8 mouse cellular contexts compared by ENCODE assay signal in genomic region chr3:51224363-51225225, GRCm38 (mm10). TPM values are rescaled to one million over a fixed set of nuclear protein-coding genes. Genes with fewer than 3 reads are reported as not detected.
A peak's percentile ranks its signal among the peaks of the same experiment; 100 is the strongest.
DNase-seq lines count a peak whose midpoint lies in the region; ATAC-seq and TF ChIP-seq lines count a peak whose summit lies in the region.

Noct (plus strand) TSS chr3:51224447.

- no peaks in the 10 kb centered on the region for H3K9me3 ChIP-seq in forebrain, embryonic 15.5 days

- peak within 1 kb of the TSS; percentile 99 for H3K27ac ChIP-seq in forebrain, embryonic 15.5 days (replicated peaks)

- under 1% methylated on average over 96 of the region's 100 CpGs for WGBS in forebrain, embryonic 15.5 days
- 1% methylated on average over 98 of the region's 100 CpGs for WGBS in lung, adult 2 months

- peaks cover 33% of the 10 kb centered on the region for H3K4me1 ChIP-seq in forebrain, embryonic 15.5 days
- no peaks in the 10 kb centered on the region for H3K4me1 ChIP-seq in lung, adult 2 months (ENCODE audit: control insufficient read depth, insufficient read depth, low read length)

- H3K4me2 ChIP-seq in forebrain, embryonic 15.5 days (replicated peaks), result peak within 1 kb of the TSS; percentile 67

- H3K4me3 ChIP-seq in forebrain, embryonic 15.5 days, result peak within 1 kb of the TSS; percentile 98
- H3K4me3 ChIP-seq in lung, adult 2 months (replicated peaks; ENCODE audit: extremely low read depth, low read depth, low read length), result peak within 1 kb of the TSS; percentile 89

- TF ChIP-seq CTCF in lung, adult 2 months (IDR thresholded peaks at IDR 0.05; ENCODE audit: insufficient read depth, low read length), result no peak

- peak; percentile 92 for ATAC-seq in forebrain, embryonic 15.5 days (replicated peaks)
- peak; percentile 73 for ATAC-seq in neutrophil, adult 5-6 weeks (ENCODE audit: extremely low read depth, insufficient number of reproducible peaks, low FRiP score, poor library complexity, severe bottlenecking)

- TF ChIP-seq POLR2A in lung, adult 2 months (IDR thresholded peaks at IDR 0.05; ENCODE audit: borderline replicate concordance, extremely low read depth, low read depth, low read length), result peak; percentile 76; the same call in 1 of the 2 replicates

- DNase-seq in ES-CJ7 (ENCODE audit: low read depth, low spot score), result peak; percentile 89
- DNase-seq in cerebellum, adult 11 months, result peak; percentile 92
- DNase-seq in heart, postnatal 25 days (ENCODE audit: low spot score), result peak; percentile 83
- peak; percentile 87 to 92 for DNase-seq in layer of hippocampus, adult 18-20 months (ENCODE audit: low spot score in 2 of 2)
- peak; percentile 92 for DNase-seq in lung, adult 2 months
- DNase-seq in thymus, adult 18-20 months, result peak; percentile 73 to 82

- intact Hi-C loops in heart, postnatal 25 days (cut with DNase I), result no loop called here

- H3K36me3 ChIP-seq in forebrain, embryonic 15.5 days, result no peaks in the 10 kb centered on the region

- no peaks in the 10 kb centered on the region for H3K27me3 ChIP-seq in forebrain, embryonic 15.5 days

- peak within 1 kb of the TSS; percentile 96 for H3K9ac ChIP-seq in forebrain, embryonic 15.5 days (replicated peaks)

RNA-seq across cellular contexts. Expression of gene Noct, which starts in this region (rescaled TPM):
- polyA plus RNA-seq in forebrain, embryonic 15.5 days (2015; fragmentation: Nextera tagmentation; extraction: Ambion mirVana), result 22.5 and 24.5 TPM in 2 replicates
- total RNA-seq in heart, postnatal 25 days (2021), result 10 to 100 TPM; 30.2 to 49.7 TPM
- 10 to 100 TPM; 59.5 to 60.3 TPM for total RNA-seq in layer of hippocampus, adult 18-20 months (2021)
- 8.2 and 9.9 TPM in 2 replicates for polyA plus RNA-seq in lung, adult 2 months (2012; rRNA removed)
- 4.0 and 6.6 TPM in 2 replicates for total RNA-seq in neutrophil, adult 5-6 weeks (2017)

Comparison
In these comparisons a context has a peak if more than half of its experiments do, and no peak if none do; other contexts are left out.
1. Peak in every context shown above with its lines: DNase-seq, ATAC-seq, H3K4me3 ChIP-seq and H3K27ac ChIP-seq.